Mouse (Mus musculus) heart, embryonic 13.5 days (tissue): ENCODE results near the gene Gsdmc3. TPM values are rescaled to one million over a fixed set of nuclear protein-coding genes. Genes with fewer than 3 reads are reported as not detected.
"Not testable (repeated sequence)": the region's sequence is repeated elsewhere in the genome, so short reads cannot be mapped to it uniquely, and the experiment has no call there.

Source experiments
- ATAC-seq: fragments of 200-750 bp; cut with Nextera tagmentation; 2 replicates; pipeline ENCODE4 v1.8.0; 2017; ENCODE audit warnings: moderate TSS enrichment; ENCODE audit not compliant: insufficient number of reproducible peaks, low FRiP score, low TSS enrichment; ENCODE audit errors: extremely low read depth
- H3K27ac ChIP-seq: fragments of 300-500 bp; sonication (generic); replicated peaks from 2 replicates; pipeline ENCODE4 v1.5.1; 2015; ENCODE audit warnings: moderate library complexity, mild to moderate bottlenecking, inconsistent platforms
- H3K27me3 ChIP-seq: fragments of 300-500 bp; sonication (generic); replicated peaks from 2 replicates; pipeline ENCODE4 v1.6.1; 2015; ENCODE audit warnings: mild to moderate bottlenecking, inconsistent platforms
- H3K36me3 ChIP-seq: fragments of 300-500 bp; sonication (generic); 2 replicates; pipeline ENCODE4 v1.6.1; 2015; ENCODE audit warnings: mild to moderate bottlenecking, inconsistent platforms
- H3K4me1 ChIP-seq: fragments of 300-500 bp; sonication (generic); 2 replicates; pipeline ENCODE4 v1.6.1; 2015; ENCODE audit warnings: inconsistent platforms
- H3K4me2 ChIP-seq: fragments of 300-500 bp; sonication (generic); 2 replicates; pipeline ENCODE4 v1.6.1; 2015; ENCODE audit warnings: inconsistent platforms, mild to moderate bottlenecking, moderate library complexity
- H3K4me3 ChIP-seq: fragments of 300-500 bp; sonication (generic); 2 replicates; pipeline ENCODE4 v1.5.1; 2015; ENCODE audit warnings: moderate library complexity, mild to moderate bottlenecking, inconsistent platforms
- H3K9ac ChIP-seq: fragments of 300-500 bp; sonication (generic); 2 replicates; pipeline ENCODE4 v1.6.1; 2015; ENCODE audit warnings: inconsistent platforms, mild to moderate bottlenecking, moderate library complexity
- H3K9me3 ChIP-seq: fragments of 300-500 bp; sonication (generic); 2 replicates; pipeline ENCODE4 v1.6.1; 2016; ENCODE audit warnings: inconsistent platforms
- WGBS: fragments of 180-500 bp; shearing (Covaris S2); methylation state at CpG from one replicate; pipeline ENCODE4 v1.1.7; 2015; ENCODE audit warnings: mixed read lengths; 5-methylcytosine and 5-hydroxymethylcytosine counted together
- polyA plus RNA-seq: library from polyadenylated mRNA; unstranded; fragments of >200 nt; fragmentation: Nextera tagmentation; extraction: Ambion mirVana; gene quantifications from 2 replicates; pipeline ENCODE4 v1.2.1, GENCODE M21; 2015

Gene Gsdmc3
- polyA plus RNA-seq, 1 experiment from 2014 or later, result not detected

GRCm38 (mm10) chr15:63861965-63862364, 16.4 kb downstream of the Gsdmc3 start:
- not testable (repeated sequence) for H3K9me3 ChIP-seq, ATAC-seq, H3K36me3 ChIP-seq, H3K27ac ChIP-seq, H3K9ac ChIP-seq, H3K4me1 ChIP-seq, H3K4me3 ChIP-seq, H3K4me2 ChIP-seq, H3K27me3 ChIP-seq
- 45% methylated on average over 5 of the region's 5 CpGs for WGBS

Other genes with a start within 250 kb of the Gsdmc3 start
- not detected in 2 replicates for gene Gsdmc2, start 33.4 kb downstream of the Gsdmc3 start, polyA plus RNA-seq
- 0.09 TPM in 1 of 2 replicates, not detected in the other for gene Gsdmc4, start 33.7 kb upstream of the Gsdmc3 start, polyA plus RNA-seq
- gene Fam49b, start 181.9 kb upstream of the Gsdmc3 start, polyA plus RNA-seq, result 46.2 and 48.7 TPM in 2 replicates